In genomic region chr5:121224856-121225255, GRCm38 (mm10) we compare ENCODE assay signal across 26 mouse cellular contexts. TPM values are rescaled to one million over a fixed set of nuclear protein-coding genes. Genes with fewer than 3 reads are reported as not detected.
DNase-seq lines count a peak whose midpoint lies in the region; ATAC-seq and TF ChIP-seq lines count a peak whose summit lies in the region.
"Had no signal": no experiment of that assay in that cellular context is flagged by ENCODE, and none has a peak within 500 bp of the region (broad histone marks: within the 10 kb centered on the region; RNA-seq: fewer than 3 reads in every experiment).

No protein-coding gene starts in this region.

- H3K4me2 ChIP-seq in midbrain, embryonic 11.5 days, result no peak overlapping the region
- no peak overlapping the region for H3K4me2 ChIP-seq in midbrain, embryonic 15.5 days
- H3K4me2 ChIP-seq in liver, embryonic 14.5 days (ENCODE audit: low read depth), result peak overlapping the region; percentile 48
- H3K4me2 ChIP-seq in liver, postnatal 0 days (ENCODE audit: low read depth, low read length), result 0 out of 2 replicates have a peak overlapping the region, but pooled peaks have one; percentile 32
- H3K4me2 ChIP-seq in lung, postnatal 0 days (replicated peaks; ENCODE audit: low read depth, low read length), result no peak overlapping the region
- H3K4me2 ChIP-seq: embryonic facial prominence, embryonic 12.5 days; embryonic facial prominence, embryonic 15.5 days; forebrain, embryonic 13.5 days; heart, embryonic 13.5 days; hindbrain, embryonic 12.5 days; hindbrain, embryonic 15.5 days had no signal

- H3K9me3 ChIP-seq in erythroblast, embryonic 14.5 days (ENCODE audit: control insufficient read depth, low read length), result no peaks in the 10 kb centered on the region; the same call in 1 of the 2 replicates
- no peaks in the 10 kb centered on the region for H3K9me3 ChIP-seq in midbrain, embryonic 11.5 days (ENCODE audit: control insufficient read depth, low read length)
- H3K9me3 ChIP-seq in midbrain, embryonic 15.5 days, result no peaks in the 10 kb centered on the region
- H3K9me3 ChIP-seq in liver, embryonic 14.5 days (ENCODE audit: control insufficient read depth, low read length), result no peaks in the 10 kb centered on the region
- H3K9me3 ChIP-seq in liver, postnatal 0 days (ENCODE audit: low read length), result no peaks in the 10 kb centered on the region
- no peaks in the 10 kb centered on the region for H3K9me3 ChIP-seq in lung, postnatal 0 days (ENCODE audit: low read length)
- H3K9me3 ChIP-seq: embryonic facial prominence, embryonic 12.5 days; embryonic facial prominence, embryonic 15.5 days; forebrain, embryonic 10.5 days; forebrain, embryonic 13.5 days; heart, embryonic 10.5 days; heart, embryonic 13.5 days; hindbrain, embryonic 12.5 days; hindbrain, embryonic 15.5 days had no signal

- peak; percentile 53 for DNase-seq in midbrain, embryonic 11.5 days (ENCODE audit: low spot score, missing footprints)
- DNase-seq in liver, embryonic 14.5 days (ENCODE audit: low read depth in 3 of 3, low spot score in 3 of 3), result no peak
- DNase-seq in liver, postnatal 0 days, result no peak
- no peak for DNase-seq in lung, postnatal 0 days (ENCODE audit: low spot score)
- no peak for DNase-seq in kidney, adult 9 months
- DNase-seq: adrenal gland, postnatal 10 days; adrenal gland, postnatal 36 days; cerebellum, adult 11 months; cerebellum, adult 2 months; cerebellum, adult 9-11 months; gastrocnemius, postnatal 10 days; gastrocnemius, postnatal 36 days; heart, adult 2 months had no signal

- peaks cover 68% of the 10 kb centered on the region for H3K4me1 ChIP-seq in erythroblast, embryonic 14.5 days (ENCODE audit: control insufficient read depth)
- H3K4me1 ChIP-seq in midbrain, embryonic 11.5 days (ENCODE audit: control insufficient read depth, insufficient read depth, low read length), result peaks cover 9% of the 10 kb centered on the region
- H3K4me1 ChIP-seq in midbrain, embryonic 15.5 days, result peaks cover 30% of the 10 kb centered on the region
- H3K4me1 ChIP-seq in liver, embryonic 14.5 days (replicated peaks; ENCODE audit: control insufficient read depth in 2 of 2, insufficient read depth in 2 of 2, low read length in 1 of 2), result peaks cover 44 to 47% of the 10 kb centered on the region in 2 experiments
- H3K4me1 ChIP-seq in liver, postnatal 0 days (ENCODE audit: insufficient read depth), result peaks cover 35% of the 10 kb centered on the region
- no peaks in the 10 kb centered on the region for H3K4me1 ChIP-seq in lung, postnatal 0 days (ENCODE audit: insufficient read depth, low read depth, low read length)

- no peak overlapping the region for H3K9ac ChIP-seq in midbrain, embryonic 11.5 days (ENCODE audit: low read length)
- H3K9ac ChIP-seq in midbrain, embryonic 15.5 days, result no peak overlapping the region
- H3K9ac ChIP-seq in liver, embryonic 14.5 days (replicated peaks), result peak overlapping the region; percentile 37
- no peak overlapping the region for H3K9ac ChIP-seq in liver, postnatal 0 days (replicated peaks)
- no peak overlapping the region for H3K9ac ChIP-seq in lung, postnatal 0 days (replicated peaks; ENCODE audit: low read depth)
- H3K9ac ChIP-seq: embryonic facial prominence, embryonic 12.5 days; embryonic facial prominence, embryonic 15.5 days; forebrain, embryonic 13.5 days; heart, embryonic 13.5 days; hindbrain, embryonic 12.5 days; hindbrain, embryonic 15.5 days had no signal

- WGBS in midbrain, embryonic 11.5 days, result 90% methylated on average over 3 of the region's 3 CpGs
- WGBS in midbrain, embryonic 15.5 days, result 89% methylated on average over 3 of the region's 3 CpGs
- 69% methylated on average over 3 of the region's 3 CpGs for WGBS in liver, embryonic 14.5 days (ENCODE audit: insufficient replicate concordance)
- 78% methylated on average over 3 of the region's 3 CpGs for WGBS in liver, postnatal 0 days (ENCODE audit: insufficient replicate concordance)
- 88% methylated on average over 3 of the region's 3 CpGs for WGBS in lung, postnatal 0 days

- no peak for TF ChIP-seq CTCF in liver, embryonic 14.5 days (IDR thresholded peaks at IDR 0.05; ENCODE audit: low read depth)
- TF ChIP-seq CTCF in liver, postnatal 0 days (IDR thresholded peaks at IDR 0.05; ENCODE audit: low read depth), result no peak
- TF ChIP-seq CTCF in lung, postnatal 0 days (IDR thresholded peaks at IDR 0.05), result no peak

- peaks cover 76% of the 10 kb centered on the region for H3K36me3 ChIP-seq in erythroblast, embryonic 14.5 days (ENCODE audit: control insufficient read depth)
- peaks cover 1% of the 10 kb centered on the region; the same call in 1 of the 2 replicates for H3K36me3 ChIP-seq in midbrain, embryonic 11.5 days (ENCODE audit: control insufficient read depth, insufficient read depth, low read length)
- no peaks in the 10 kb centered on the region for H3K36me3 ChIP-seq in midbrain, embryonic 15.5 days (replicated peaks)
- peaks cover 19% of the 10 kb centered on the region for H3K36me3 ChIP-seq in liver, embryonic 14.5 days (replicated peaks; ENCODE audit: control insufficient read depth, insufficient read depth, low read depth)
- H3K36me3 ChIP-seq in liver, postnatal 0 days (replicated peaks; ENCODE audit: insufficient read depth, low read length), result no peaks in the 10 kb centered on the region; the same call in 1 of the 2 replicates
- no peaks in the 10 kb centered on the region for H3K36me3 ChIP-seq in lung, postnatal 0 days (ENCODE audit: insufficient read depth, low read length)
- H3K36me3 ChIP-seq: embryonic facial prominence, embryonic 12.5 days; embryonic facial prominence, embryonic 15.5 days; forebrain, embryonic 10.5 days; hindbrain, embryonic 12.5 days; hindbrain, embryonic 15.5 days had no signal

- H3K27ac ChIP-seq in midbrain, embryonic 11.5 days (ENCODE audit: low read depth, low read length), result no peak overlapping the region
- H3K27ac ChIP-seq in midbrain, embryonic 15.5 days, result no peak overlapping the region
- H3K27ac ChIP-seq in liver, embryonic 14.5 days, result peak overlapping the region; percentile 63
- H3K27ac ChIP-seq in liver, postnatal 0 days (ENCODE audit: low read depth), result no peak overlapping the region
- H3K27ac ChIP-seq in lung, postnatal 0 days (ENCODE audit: low read length), result no peak overlapping the region
- H3K27ac ChIP-seq: embryonic facial prominence, embryonic 12.5 days; embryonic facial prominence, embryonic 15.5 days; forebrain, embryonic 10.5 days; forebrain, embryonic 13.5 days; heart, adult 2 months; heart, embryonic 10.5 days; hindbrain, embryonic 12.5 days; hindbrain, embryonic 15.5 days had no signal

- no peak for TF ChIP-seq EP300 in liver, embryonic 14.5 days (IDR thresholded peaks at IDR 0.05; ENCODE audit: low read depth)
- TF ChIP-seq EP300 in liver, postnatal 0 days (IDR thresholded peaks at IDR 0.05; ENCODE audit: low read depth), result no peak
- no peak for TF ChIP-seq EP300 in lung, postnatal 0 days (IDR thresholded peaks at IDR 0.05)

- peak overlapping the region; percentile 37 for H3K4me3 ChIP-seq in erythroblast, embryonic 14.5 days (replicated peaks)
- no peak overlapping the region for H3K4me3 ChIP-seq in midbrain, embryonic 11.5 days (ENCODE audit: low read depth, low read length)
- no peak overlapping the region for H3K4me3 ChIP-seq in midbrain, embryonic 15.5 days
- H3K4me3 ChIP-seq in liver, embryonic 14.5 days (ENCODE audit: insufficient read depth in 1 of 2, low read depth in 2 of 2, low read length in 2 of 2), result no peak overlapping the region
- H3K4me3 ChIP-seq in liver, postnatal 0 days (ENCODE audit: low read depth, low read length), result no peak overlapping the region
- H3K4me3 ChIP-seq in lung, postnatal 0 days (ENCODE audit: low read depth, low read length), result no peak overlapping the region
- H3K4me3 ChIP-seq: embryonic facial prominence, embryonic 12.5 days; embryonic facial prominence, embryonic 15.5 days; forebrain, embryonic 10.5 days; forebrain, embryonic 13.5 days; heart, adult 2 months; heart, embryonic 10.5 days; heart, embryonic 13.5 days; hindbrain, embryonic 12.5 days; hindbrain, embryonic 15.5 days had no signal

- no peak for ATAC-seq in erythroblast, adult 5-6 weeks (replicated peaks; ENCODE audit: low FRiP score, poor library complexity, severe bottlenecking)
- no peak for ATAC-seq in midbrain, embryonic 11.5 days (ENCODE audit: low FRiP score)
- ATAC-seq in midbrain, embryonic 15.5 days (replicated peaks), result no peak
- no peak for ATAC-seq in liver, embryonic 14.5 days (ENCODE audit: insufficient read depth)
- no peak for ATAC-seq in liver, postnatal 0 days
- ATAC-seq in lung, postnatal 0 days, result no peak
- ATAC-seq: forebrain, embryonic 13.5 days; forebrain, embryonic 16.5 days; Patski had no signal

- H3K27me3 ChIP-seq in erythroblast, embryonic 14.5 days (ENCODE audit: control insufficient read depth), result no peaks in the 10 kb centered on the region
- no peaks in the 10 kb centered on the region for H3K27me3 ChIP-seq in midbrain, embryonic 11.5 days (ENCODE audit: control insufficient read depth, insufficient read depth, low read length)
- H3K27me3 ChIP-seq in midbrain, embryonic 15.5 days (replicated peaks), result no peaks in the 10 kb centered on the region
- no peaks in the 10 kb centered on the region for H3K27me3 ChIP-seq in liver, embryonic 14.5 days (ENCODE audit: control insufficient read depth, insufficient read depth, low read length)
- no peaks in the 10 kb centered on the region for H3K27me3 ChIP-seq in liver, postnatal 0 days (ENCODE audit: insufficient read depth, low read length)
- H3K27me3 ChIP-seq in lung, postnatal 0 days (replicated peaks; ENCODE audit: insufficient read depth, low read length), result no peaks in the 10 kb centered on the region
- H3K27me3 ChIP-seq: embryonic facial prominence, embryonic 12.5 days; embryonic facial prominence, embryonic 15.5 days; forebrain, embryonic 13.5 days; heart, embryonic 13.5 days; hindbrain, embryonic 12.5 days; hindbrain, embryonic 15.5 days; Patski had no signal

RNA-seq across cellular contexts. Expression of gene Hectd4, which starts 4.8 kb away (rescaled TPM):
- 10.6 and 12.1 TPM in 2 replicates for polyA plus RNA-seq in erythroblast, embryonic 14.5 days (2012)
- total RNA-seq in erythroblast, adult 5-6 weeks (2015; ENCODE audit: low replicate concordance), result 338 and 374 TPM in 2 replicates
- total RNA-seq in erythroblast, adult 5-6 weeks (2017; ENCODE audit: low replicate concordance), result 587 and 871 TPM in 2 replicates
- polyA plus RNA-seq in midbrain, embryonic 11.5 days (2014; fragmentation: Nextera tagmentation; extraction: Ambion mirVana), result 8.0 and 9.7 TPM in 2 replicates
- 26.5 and 27.5 TPM in 2 replicates for polyA plus RNA-seq in midbrain, embryonic 15.5 days (2015; fragmentation: Nextera tagmentation; extraction: Ambion mirVana)
- polyA plus RNA-seq in liver, embryonic 14.5 days (2012; rRNA removed), result 15.8 and 16.1 TPM in 2 replicates
- polyA plus RNA-seq in liver, embryonic 14.5 days (2014; fragmentation: Nextera tagmentation; extraction: Ambion mirVana), result 11.1 and 11.2 TPM in 2 replicates
- 3.3 and 3.6 TPM in 2 replicates for polyA plus RNA-seq in liver, postnatal 0 days (2015; fragmentation: Nextera tagmentation; extraction: Ambion mirVana)
- polyA plus RNA-seq in lung, postnatal 0 days (2015; fragmentation: Nextera tagmentation; extraction: Ambion mirVana), result 2.5 and 2.8 TPM in 2 replicates

RNA-seq across cellular contexts. Expression of gene Rpl6, which starts 20.6 kb away (rescaled TPM):
- 24.9 and 56.7 TPM in 2 replicates for polyA plus RNA-seq in erythroblast, embryonic 14.5 days (2012)
- total RNA-seq in erythroblast, adult 5-6 weeks (2015; ENCODE audit: low replicate concordance), result 559 and 902 TPM in 2 replicates
- 408 and 598 TPM in 2 replicates for total RNA-seq in erythroblast, adult 5-6 weeks (2017; ENCODE audit: low replicate concordance)
- 664 and 673 TPM in 2 replicates for polyA plus RNA-seq in midbrain, embryonic 11.5 days (2014; fragmentation: Nextera tagmentation; extraction: Ambion mirVana)
- 336 and 343 TPM in 2 replicates for polyA plus RNA-seq in midbrain, embryonic 15.5 days (2015; fragmentation: Nextera tagmentation; extraction: Ambion mirVana)
- polyA plus RNA-seq in liver, embryonic 14.5 days (2012; rRNA removed), result 403 and 658 TPM in 2 replicates
- polyA plus RNA-seq in liver, embryonic 14.5 days (2014; fragmentation: Nextera tagmentation; extraction: Ambion mirVana), result 477 and 488 TPM in 2 replicates
- polyA plus RNA-seq in liver, postnatal 0 days (2015; fragmentation: Nextera tagmentation; extraction: Ambion mirVana), result 315 and 325 TPM in 2 replicates
- 373 and 397 TPM in 2 replicates for polyA plus RNA-seq in lung, postnatal 0 days (2015; fragmentation: Nextera tagmentation; extraction: Ambion mirVana)

RNA-seq across cellular contexts. Expression of gene Ptpn11, which starts 33.7 kb away (rescaled TPM):
- 1.5 and 2.0 TPM in 2 replicates for polyA plus RNA-seq in erythroblast, embryonic 14.5 days (2012)
- 8.3 and 8.6 TPM in 2 replicates for total RNA-seq in erythroblast, adult 5-6 weeks (2015; ENCODE audit: low replicate concordance)
- 23.6 and 26.5 TPM in 2 replicates for total RNA-seq in erythroblast, adult 5-6 weeks (2017; ENCODE audit: low replicate concordance)
- polyA plus RNA-seq in midbrain, embryonic 11.5 days (2014; fragmentation: Nextera tagmentation; extraction: Ambion mirVana), result 24.5 and 25.2 TPM in 2 replicates
- polyA plus RNA-seq in midbrain, embryonic 15.5 days (2015; fragmentation: Nextera tagmentation; extraction: Ambion mirVana), result 23.7 and 24.7 TPM in 2 replicates
- 10.4 and 13.7 TPM in 2 replicates for polyA plus RNA-seq in liver, embryonic 14.5 days (2012; rRNA removed)
- 10.0 and 11.5 TPM in 2 replicates for polyA plus RNA-seq in liver, embryonic 14.5 days (2014; fragmentation: Nextera tagmentation; extraction: Ambion mirVana)
- polyA plus RNA-seq in liver, postnatal 0 days (2015; fragmentation: Nextera tagmentation; extraction: Ambion mirVana), result 9.6 and 10.6 TPM in 2 replicates
- 19.7 and 20.0 TPM in 2 replicates for polyA plus RNA-seq in lung, postnatal 0 days (2015; fragmentation: Nextera tagmentation; extraction: Ambion mirVana)

Comparison
In these comparisons a context has a peak if more than half of its experiments do, and no peak if none do; other contexts are left out.
1. H3K4me2 ChIP-seq: peak in liver, embryonic 14.5 days (single experiment) and liver, postnatal 0 days (single experiment); none in midbrain, embryonic 11.5 days (single experiment), midbrain, embryonic 15.5 days (single experiment) and lung, postnatal 0 days (single experiment).